Mouse (Mus musculus): ENCODE data around the gene Tacc2. TPM values are rescaled to one million over a fixed set of nuclear protein-coding genes. Genes with fewer than 3 reads are reported as not detected.
"Not testable (repeated sequence)": the region's sequence is repeated elsewhere in the genome, so short reads cannot be mapped to it uniquely, and the experiment has no call there.

Tacc2 gene
- polyA plus RNA-seq, 1 experiment from 2014 or later, result 2.6 TPM

GRCm38 (mm10) chr7:130593375-130594239 is 16.4 kb downstream of the Tacc2 start:
- 64% methylated on average over 8 of the region's 11 CpGs for WGBS (ENCODE audit: insufficient replicate concordance)
- not testable (repeated sequence) for ATAC-seq (ENCODE audit: insufficient read depth); H3K27ac ChIP-seq (replicated peaks); H3K4me1 ChIP-seq (replicated peaks); H3K36me3 ChIP-seq (replicated peaks); H3K4me3 ChIP-seq (replicated peaks); H3K9ac ChIP-seq; H3K4me2 ChIP-seq; H3K9me3 ChIP-seq (replicated peaks); H3K27me3 ChIP-seq

DNA sequence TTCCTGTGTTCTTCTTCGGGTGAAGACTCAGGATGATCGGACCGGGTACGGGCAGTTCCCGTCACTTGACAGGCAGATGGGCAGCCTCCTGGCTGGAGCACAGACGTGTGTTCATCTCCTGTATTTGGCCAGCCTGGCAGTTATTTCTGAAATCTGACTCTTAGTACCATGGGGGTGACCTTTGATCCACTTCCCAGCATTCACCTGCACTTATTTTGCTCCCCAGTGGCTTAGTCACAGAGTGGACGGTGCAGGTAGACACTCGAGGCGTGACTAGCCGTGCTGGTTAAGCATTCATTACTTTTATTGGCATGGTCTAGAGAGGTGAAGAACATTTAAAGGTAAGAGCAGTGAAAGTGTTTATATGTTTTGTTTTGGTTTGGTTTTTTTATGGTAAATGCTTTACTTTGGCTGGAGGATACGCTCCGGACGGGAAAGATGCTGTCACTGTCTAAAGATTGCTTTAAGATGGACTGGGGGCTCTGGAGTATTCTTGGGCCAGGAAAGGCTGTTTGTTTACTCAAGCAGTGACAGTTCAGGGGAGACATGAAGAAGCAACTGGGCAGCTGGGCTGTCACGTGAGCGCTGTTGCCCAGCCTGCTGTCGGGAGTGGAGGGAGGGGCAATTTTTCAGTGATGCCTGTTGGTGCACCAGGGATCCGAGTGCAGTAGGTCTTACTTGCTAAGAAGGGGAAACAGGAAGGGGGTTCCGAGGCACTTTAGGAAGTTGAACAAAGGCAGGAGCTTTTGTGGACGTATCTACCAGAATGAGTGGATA is 19.0 kb downstream of the Tacc2 start:
- H3K27ac ChIP-seq (replicated peaks); H3K4me1 ChIP-seq (replicated peaks); H3K4me2 ChIP-seq; H3K4me3 ChIP-seq (replicated peaks); H3K36me3 ChIP-seq (replicated peaks); H3K9ac ChIP-seq; H3K27me3 ChIP-seq; H3K9me3 ChIP-seq (replicated peaks): not testable (repeated sequence)
- 39% methylated on average over 9 of the region's 19 CpGs for WGBS (ENCODE audit: insufficient replicate concordance)
- ATAC-seq (ENCODE audit: insufficient read depth), result peak; percentile 26

DNA sequence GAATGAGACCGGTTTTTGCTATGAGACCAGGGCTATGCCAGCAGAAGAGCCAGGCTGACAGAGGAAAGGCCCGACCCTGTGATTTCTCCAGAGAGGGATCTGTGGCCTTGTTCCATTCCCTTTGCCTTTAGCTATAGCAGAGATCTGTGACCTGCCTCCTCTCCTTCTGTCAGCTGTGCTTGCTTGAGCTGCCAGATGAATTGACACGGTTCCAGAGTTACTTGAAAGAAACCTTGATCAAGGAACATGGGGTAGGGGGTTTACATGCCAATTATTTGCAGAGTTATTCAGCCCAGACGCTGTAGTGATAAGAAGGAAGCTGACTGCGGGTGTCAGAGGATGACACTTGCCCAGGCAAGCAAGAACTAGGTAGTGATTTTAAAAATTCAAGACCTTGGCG is 20.3 kb downstream of the Tacc2 start:
- Histone ChIP-seq H3K4me1 (replicated peaks) (no peaks in the 10 kb centered on the region), H3K36me3 (replicated peaks) (no peaks in the 10 kb centered on the region), H3K4me2 (no peak overlapping the region), H3K27ac (replicated peaks) (no peak overlapping the region), H3K4me3 (replicated peaks) (no peak overlapping the region), H3K9me3 (replicated peaks) (no peaks in the 10 kb centered on the region), H3K9ac (no peak overlapping the region), H3K27me3 (no peaks in the 10 kb centered on the region)
- no peak for ATAC-seq (ENCODE audit: insufficient read depth)
- WGBS (ENCODE audit: insufficient replicate concordance), result 51% methylated on average over 6 of the region's 6 CpGs

- no peak for ATAC-seq (ENCODE audit: insufficient read depth)
- no peaks in the 10 kb centered on the region for H3K36me3 ChIP-seq (replicated peaks)
- H3K9me3 ChIP-seq (replicated peaks), result no peaks in the 10 kb centered on the region
- H3K4me2 ChIP-seq, result no peak overlapping the region
- no peak overlapping the region for H3K4me3 ChIP-seq (replicated peaks)
- no peaks in the 10 kb centered on the region for H3K4me1 ChIP-seq (replicated peaks)
- WGBS (ENCODE audit: insufficient replicate concordance), result 32% methylated on average over 3 of the region's 3 CpGs
- H3K27me3 ChIP-seq, result no peaks in the 10 kb centered on the region
- no peak overlapping the region for H3K27ac ChIP-seq (replicated peaks)
- H3K9ac ChIP-seq, result no peak overlapping the region
These were observed 22.8 kb downstream of the Tacc2 start for GRCm38 (mm10) chr7:130600074-130600473.

DNA sequence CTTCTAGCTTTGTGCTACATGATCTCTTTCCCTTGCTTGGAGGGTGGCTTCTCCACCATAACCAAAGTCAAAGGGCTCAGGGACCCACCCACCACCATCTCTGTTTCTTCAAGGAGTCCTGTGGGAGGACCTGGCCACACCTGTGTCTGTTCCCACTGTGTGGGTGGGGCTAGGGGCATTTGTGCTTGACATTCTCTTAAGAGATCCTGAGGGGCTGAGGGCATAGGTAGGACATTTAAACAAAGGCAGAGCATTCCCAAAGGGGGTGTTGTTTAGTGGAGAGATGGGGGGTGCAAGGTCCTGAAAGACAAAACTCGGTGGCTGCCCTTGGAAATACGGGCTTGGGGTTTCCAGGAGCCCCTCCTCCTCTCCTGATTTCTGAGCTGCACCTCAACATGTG is 23.3 kb downstream of the Tacc2 start:
- Histone ChIP-seq H3K27ac (replicated peaks) (no peak overlapping the region), H3K4me2 (no peak overlapping the region), H3K27me3 (no peaks in the 10 kb centered on the region), H3K9me3 (replicated peaks) (no peaks in the 10 kb centered on the region), H3K4me3 (replicated peaks) (no peak overlapping the region), H3K36me3 (replicated peaks) (no peaks in the 10 kb centered on the region), H3K9ac (no peak overlapping the region), H3K4me1 (replicated peaks) (no peaks in the 10 kb centered on the region)
- ATAC-seq (ENCODE audit: insufficient read depth), result no peak
- WGBS (ENCODE audit: insufficient replicate concordance), result 50% methylated on average over 2 of the region's 2 CpGs

DNA sequence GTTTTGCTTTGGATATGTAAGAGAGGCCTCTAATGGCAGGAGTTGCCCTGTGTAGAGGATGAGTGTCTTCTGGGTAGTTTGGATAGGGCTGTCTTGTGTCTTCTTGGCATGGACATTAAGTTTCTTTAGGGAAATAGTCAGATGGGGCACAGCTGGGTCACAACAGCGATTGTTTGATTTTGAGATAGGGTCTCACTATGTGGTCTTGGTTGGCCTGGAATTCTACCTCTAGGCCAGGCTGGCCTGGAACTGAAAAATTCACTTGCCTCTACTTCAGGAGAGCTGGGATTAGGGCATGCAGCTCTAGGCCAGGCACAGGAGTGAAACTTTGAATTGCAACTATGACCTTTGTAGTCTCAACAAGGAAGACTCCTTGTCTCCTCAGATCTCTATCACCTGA is 25.6 kb downstream of the Tacc2 start:
- ATAC-seq (ENCODE audit: insufficient read depth), result no peak
- Histone ChIP-seq H3K27me3 (no peaks in the 10 kb centered on the region), H3K36me3 (replicated peaks) (no peaks in the 10 kb centered on the region), H3K4me2 (no peak overlapping the region), H3K9ac (no peak overlapping the region), H3K4me1 (replicated peaks) (no peaks in the 10 kb centered on the region), H3K27ac (replicated peaks) (no peak overlapping the region), H3K4me3 (replicated peaks) (no peak overlapping the region), H3K9me3 (replicated peaks) (no peaks in the 10 kb centered on the region)
- WGBS (ENCODE audit: insufficient replicate concordance), result 50% methylated on average over 1 of the region's 1 CpGs

- H3K9ac ChIP-seq, result no peak overlapping the region
- H3K4me3 ChIP-seq (replicated peaks), result no peak overlapping the region
- H3K9me3 ChIP-seq (replicated peaks), result no peaks in the 10 kb centered on the region
- no peaks in the 10 kb centered on the region for H3K4me1 ChIP-seq (replicated peaks)
- H3K27ac ChIP-seq (replicated peaks), result no peak overlapping the region
- 67% methylated on average over 5 of the region's 5 CpGs for WGBS (ENCODE audit: insufficient replicate concordance)
- no peak for ATAC-seq (ENCODE audit: insufficient read depth)
- H3K4me2 ChIP-seq, result no peak overlapping the region
- no peaks in the 10 kb centered on the region for H3K36me3 ChIP-seq (replicated peaks)
- no peaks in the 10 kb centered on the region for H3K27me3 ChIP-seq
These were observed 26.3 kb downstream of the Tacc2 start for GRCm38 (mm10) chr7:130603556-130603955.

DNA sequence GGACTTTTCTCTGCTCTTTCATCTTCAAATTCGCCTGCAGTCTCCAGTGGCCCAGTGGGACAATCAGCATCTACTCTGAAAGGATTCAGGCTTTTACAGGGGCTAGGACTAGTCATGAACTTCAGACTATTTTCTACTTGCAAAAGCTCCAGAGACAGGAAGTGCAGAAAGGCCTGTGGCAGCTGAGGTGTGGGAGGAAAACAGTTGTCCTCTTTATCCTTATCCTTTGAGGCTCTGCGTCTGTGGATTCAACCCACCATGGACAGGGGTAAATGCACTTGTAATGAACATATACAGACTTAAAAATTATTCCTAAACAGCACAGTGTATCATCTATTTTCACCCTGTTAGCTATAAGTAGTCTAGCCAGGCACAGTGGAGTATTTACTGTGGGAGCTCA is 27.2 kb downstream of the Tacc2 start:
- WGBS (ENCODE audit: insufficient replicate concordance), result 40% methylated on average over 2 of the region's 2 CpGs
- no peaks in the 10 kb centered on the region for H3K4me1 ChIP-seq (replicated peaks)
- no peak for ATAC-seq (ENCODE audit: insufficient read depth)
- H3K4me2 ChIP-seq, result no peak overlapping the region
- H3K36me3 ChIP-seq (replicated peaks), result no peaks in the 10 kb centered on the region
- no peaks in the 10 kb centered on the region for H3K9me3 ChIP-seq (replicated peaks)
- no peak overlapping the region for H3K27ac ChIP-seq (replicated peaks)
- H3K4me3 ChIP-seq (replicated peaks), result no peak overlapping the region
- H3K9ac ChIP-seq, result no peak overlapping the region
- no peaks in the 10 kb centered on the region for H3K27me3 ChIP-seq

- WGBS (ENCODE audit: insufficient replicate concordance), result 19% methylated on average over 6 of the region's 6 CpGs
- no peaks in the 10 kb centered on the region for H3K27me3 ChIP-seq
- no peaks in the 10 kb centered on the region for H3K4me1 ChIP-seq (replicated peaks)
- no peak overlapping the region for H3K4me3 ChIP-seq (replicated peaks)
- no peak overlapping the region for H3K27ac ChIP-seq (replicated peaks)
- no peaks in the 10 kb centered on the region for H3K36me3 ChIP-seq (replicated peaks)
- ATAC-seq (ENCODE audit: insufficient read depth), result no peak
- no peak overlapping the region for H3K9ac ChIP-seq
- H3K4me2 ChIP-seq, result no peak overlapping the region
- no peaks in the 10 kb centered on the region for H3K9me3 ChIP-seq (replicated peaks)
These were observed 27.9 kb downstream of the Tacc2 start for GRCm38 (mm10) chr7:130605111-130605510.

GRCm38 (mm10) chr7:130606958-130607357 is 29.7 kb downstream of the Tacc2 start:
- no peak for ATAC-seq (ENCODE audit: insufficient read depth)
- Histone ChIP-seq H3K4me3 (replicated peaks) (no peak overlapping the region), H3K4me1 (replicated peaks) (no peaks in the 10 kb centered on the region), H3K9me3 (replicated peaks) (no peaks in the 10 kb centered on the region), H3K9ac (no peak overlapping the region), H3K27me3 (no peaks in the 10 kb centered on the region), H3K27ac (replicated peaks) (no peak overlapping the region), H3K36me3 (replicated peaks) (no peaks in the 10 kb centered on the region), H3K4me2 (no peak overlapping the region)
- 63% methylated on average over 4 of the region's 4 CpGs for WGBS (ENCODE audit: insufficient replicate concordance)

DNA sequence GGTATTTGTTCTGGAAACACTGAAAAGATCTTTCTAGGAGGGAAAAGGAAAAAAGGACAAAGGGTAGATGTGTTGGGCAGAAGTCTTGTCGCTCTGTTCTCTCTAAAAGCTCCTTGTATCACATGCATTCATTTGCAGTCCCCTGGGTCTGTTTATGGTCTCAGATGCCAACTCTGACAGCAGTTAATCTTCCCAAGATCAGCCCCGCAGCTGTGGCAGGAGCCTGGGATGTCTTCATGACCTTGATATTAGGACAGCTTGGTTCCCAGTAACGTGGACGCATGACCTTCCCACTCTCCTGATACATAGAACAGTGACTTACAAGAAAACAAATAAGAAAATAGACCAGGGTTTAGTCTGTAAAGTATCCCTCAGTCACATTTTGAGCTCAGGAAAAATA is 36.7 kb downstream of the Tacc2 start:
- H3K27me3 ChIP-seq, result no peaks in the 10 kb centered on the region
- H3K4me3 ChIP-seq (replicated peaks), result no peak overlapping the region
- WGBS (ENCODE audit: insufficient replicate concordance), result 57% methylated on average over 4 of the region's 4 CpGs
- no peak overlapping the region for H3K27ac ChIP-seq (replicated peaks)
- no peak overlapping the region for H3K4me2 ChIP-seq
- H3K9me3 ChIP-seq (replicated peaks), result no peaks in the 10 kb centered on the region
- H3K4me1 ChIP-seq (replicated peaks), result no peaks in the 10 kb centered on the region
- H3K36me3 ChIP-seq (replicated peaks), result no peaks in the 10 kb centered on the region
- ATAC-seq (ENCODE audit: insufficient read depth), result no peak
- H3K9ac ChIP-seq, result no peak overlapping the region
